Mouse (Mus musculus) megakaryocyte, adult 5-6 weeks (primary cell): ENCODE measurements around the gene Tanc1. TPM values are rescaled to one million over a fixed set of nuclear protein-coding genes. Genes with fewer than 3 reads are reported as not detected.
A peak's percentile ranks its signal among the peaks of the same experiment; 100 is the strongest.

ENCODE experiments used
- ATAC-seq: 2 replicates; pipeline ENCODE4 v1.8.0; 2016; ENCODE audit warnings: mild to moderate bottlenecking, inconsistent platforms; ENCODE audit not compliant: poor library complexity, severe bottlenecking
- total RNA-seq, 2 experiments: library from RNA; stranded (forward) in 1 of 2; stranded (reverse) in 1 of 2; fragments of 153-499, 151-499 nt in 1 of 2; fragments of 221-1000, 200-1000 nt in 1 of 2; gene quantifications; 2 replicates each; pipeline versions ENCODE4 v1.2.3 to v1.2.4; 2015 to 2017

Tanc1 gene
- total RNA-seq, 2 experiments from 2014 or later, result 1.2 to 1.7 TPM

DNA sequence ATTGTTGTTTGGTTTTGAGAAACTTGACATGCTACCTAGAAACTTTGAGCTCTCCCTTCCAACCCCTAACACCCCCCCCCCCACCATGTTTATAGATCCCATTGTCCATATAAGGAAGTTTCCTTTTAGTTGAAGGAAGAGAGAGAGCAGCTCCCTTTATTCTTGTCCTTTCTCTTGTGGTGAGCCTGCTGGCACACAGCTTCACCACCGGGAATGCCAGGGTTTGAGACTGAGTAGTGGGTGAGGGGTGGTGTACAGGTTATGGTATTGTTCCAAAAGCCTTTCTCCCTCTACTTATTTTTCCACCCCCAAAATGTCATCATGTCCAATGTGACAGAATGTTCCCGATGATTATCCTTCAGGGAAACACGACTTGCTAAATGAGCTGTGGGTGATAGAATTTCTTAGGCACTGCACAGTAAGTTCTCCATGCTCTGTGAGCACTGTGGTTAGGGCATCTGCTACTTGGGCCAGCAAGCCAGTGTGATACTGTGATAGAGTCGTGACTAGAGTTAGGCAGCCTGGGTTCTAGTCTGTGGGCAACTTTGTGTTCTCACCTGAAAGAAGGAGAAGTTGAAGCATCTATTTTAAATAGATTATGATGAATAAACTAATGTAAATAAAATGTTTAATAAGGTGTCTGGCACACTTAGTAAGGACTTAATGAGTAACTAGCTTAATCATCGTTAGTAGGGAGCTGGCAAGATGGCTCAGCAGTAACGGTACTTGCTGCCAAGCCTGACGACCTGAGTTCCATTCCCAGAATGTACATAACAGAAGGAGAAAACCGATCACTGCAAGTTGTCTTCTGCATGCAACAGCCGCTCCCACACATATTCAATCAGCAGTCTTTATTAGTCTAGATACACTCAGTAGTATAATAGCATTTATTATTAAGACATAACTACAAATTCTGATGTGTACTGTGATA lies 102.0 kb downstream of the Tanc1 start:
- ATAC-seq, result no peak

GRCm38 (mm10) chr2:59714992-59715391 lies 103.2 kb downstream of the Tanc1 start:
- no peak for ATAC-seq

DNA sequence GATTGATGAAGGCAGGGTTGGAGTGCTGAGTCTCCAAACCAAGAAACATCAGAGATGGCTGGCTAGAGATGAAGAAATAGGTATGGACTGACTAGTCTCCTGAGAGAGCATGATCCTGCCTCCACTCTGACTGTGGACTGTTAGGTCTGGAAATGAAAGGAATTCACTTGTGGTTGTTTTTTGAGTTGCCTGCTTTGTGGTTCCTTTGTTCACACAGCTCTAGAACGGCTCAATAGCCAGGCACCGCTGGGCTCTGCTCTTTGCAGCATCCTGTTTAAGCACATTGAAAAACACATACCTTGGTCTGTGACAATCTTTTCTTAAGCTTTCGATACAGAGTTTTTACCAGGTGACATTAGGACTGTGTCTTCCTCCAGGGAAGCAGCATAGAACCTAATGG lies 104.6 kb downstream of the Tanc1 start:
- no peak for ATAC-seq

- ATAC-seq, result no peak
These were observed 106.0 kb downstream of the Tanc1 start for GRCm38 (mm10) chr2:59717746-59718294.

GRCm38 (mm10) chr2:59718601-59719416 lies 107.0 kb downstream of the Tanc1 start:
- ATAC-seq, result no peak

- ATAC-seq, result no peak
These were observed 108.0 kb downstream of the Tanc1 start for GRCm38 (mm10) chr2:59719831-59720230.

DNA sequence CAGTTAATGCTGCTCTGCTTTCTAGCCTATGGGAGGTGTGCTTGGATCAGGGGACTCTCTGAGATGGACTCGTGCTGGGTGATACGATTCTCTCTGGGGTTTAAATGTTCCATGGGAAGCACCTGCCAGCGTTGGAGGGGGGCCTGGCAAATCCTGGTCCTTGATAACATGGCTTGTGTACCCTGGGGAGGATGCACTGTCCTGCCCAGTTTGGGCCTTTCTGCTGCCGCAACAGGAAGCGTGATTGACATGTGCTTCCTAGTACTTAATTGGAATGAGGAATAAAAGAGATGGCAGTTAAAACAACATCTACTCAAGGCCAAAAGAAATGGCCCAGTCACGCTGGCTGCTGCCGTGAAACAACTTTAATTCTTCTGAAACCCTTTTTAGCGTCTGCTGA lies 109.3 kb downstream of the Tanc1 start:
- ATAC-seq, result no peak

- no peak for ATAC-seq
These were observed 109.9 kb downstream of the Tanc1 start for GRCm38 (mm10) chr2:59721758-59722157.

DNA sequence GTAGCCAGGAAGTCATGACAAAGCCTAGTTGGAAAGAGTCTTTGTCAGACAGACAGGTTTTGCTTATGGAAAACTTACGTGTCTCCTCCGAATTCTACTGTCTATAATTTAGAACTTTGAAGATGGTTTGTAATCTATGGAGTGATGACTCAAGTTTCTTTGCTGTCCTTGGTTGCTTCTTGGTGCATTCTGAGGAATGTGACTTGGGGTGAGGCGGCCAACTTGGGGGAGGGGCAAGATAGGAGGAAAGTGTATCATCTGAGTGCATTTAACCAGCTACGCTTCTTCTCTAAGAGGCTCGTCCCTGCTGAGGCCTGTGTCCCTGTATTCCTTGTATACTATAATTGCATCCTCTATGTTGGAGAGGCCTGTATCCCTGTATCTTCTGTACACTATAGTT lies 111.5 kb downstream of the Tanc1 start:
- ATAC-seq, result no peak

DNA sequence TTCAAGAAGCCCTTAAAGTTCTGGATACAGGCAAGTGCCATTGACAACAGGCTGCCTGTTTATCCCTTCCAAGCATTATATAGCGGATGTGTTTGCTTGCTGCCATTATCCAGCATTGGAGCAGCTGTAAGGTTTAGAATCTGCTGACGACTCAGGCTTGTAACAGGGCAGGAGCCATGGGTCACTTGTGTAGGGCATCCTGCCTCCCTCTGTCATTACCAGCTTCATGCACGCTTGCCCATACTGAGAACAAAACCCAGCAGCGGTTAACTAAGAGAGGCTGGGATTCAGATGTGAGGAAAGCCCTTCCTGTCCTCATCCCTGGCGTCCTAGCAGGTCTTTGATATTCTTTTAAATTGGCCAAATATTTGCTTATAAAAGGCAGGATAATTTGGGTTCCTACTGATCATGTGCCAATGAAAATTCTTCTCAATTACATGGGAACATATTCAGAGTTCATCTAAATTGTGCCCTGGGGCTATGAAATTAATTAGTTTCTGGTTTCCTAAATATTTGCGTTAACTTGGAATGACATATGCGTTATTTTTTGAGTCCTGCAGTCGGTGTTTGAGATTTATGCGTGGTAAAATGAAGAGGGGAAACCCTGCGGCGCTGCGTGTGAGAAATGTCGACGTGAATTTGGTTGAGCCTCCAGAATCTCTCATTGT lies 113.8 kb downstream of the Tanc1 start:
- no peak for ATAC-seq

DNA sequence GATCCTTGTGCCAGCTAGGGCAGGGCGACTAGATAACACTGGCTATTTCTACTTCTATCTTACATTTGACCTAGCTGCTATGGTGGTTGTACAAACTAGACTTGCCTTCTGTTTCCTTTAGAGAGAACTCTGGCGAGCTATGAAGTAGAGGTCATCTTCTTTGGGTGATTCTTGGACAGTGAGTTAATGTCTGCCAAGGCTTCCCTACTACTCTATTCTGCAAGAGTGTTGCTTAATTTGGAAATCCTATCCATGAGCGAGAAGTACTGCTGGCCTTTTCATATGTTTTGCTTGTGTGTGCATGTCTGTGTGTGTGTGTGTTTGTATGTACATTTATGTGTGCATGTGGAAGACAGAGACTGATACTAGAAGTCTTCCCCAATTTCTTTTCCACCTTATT lies 120.0 kb downstream of the Tanc1 start:
- no peak for ATAC-seq

- ATAC-seq, result no peak
These were observed 121.6 kb downstream of the Tanc1 start for GRCm38 (mm10) chr2:59733410-59733809.

DNA sequence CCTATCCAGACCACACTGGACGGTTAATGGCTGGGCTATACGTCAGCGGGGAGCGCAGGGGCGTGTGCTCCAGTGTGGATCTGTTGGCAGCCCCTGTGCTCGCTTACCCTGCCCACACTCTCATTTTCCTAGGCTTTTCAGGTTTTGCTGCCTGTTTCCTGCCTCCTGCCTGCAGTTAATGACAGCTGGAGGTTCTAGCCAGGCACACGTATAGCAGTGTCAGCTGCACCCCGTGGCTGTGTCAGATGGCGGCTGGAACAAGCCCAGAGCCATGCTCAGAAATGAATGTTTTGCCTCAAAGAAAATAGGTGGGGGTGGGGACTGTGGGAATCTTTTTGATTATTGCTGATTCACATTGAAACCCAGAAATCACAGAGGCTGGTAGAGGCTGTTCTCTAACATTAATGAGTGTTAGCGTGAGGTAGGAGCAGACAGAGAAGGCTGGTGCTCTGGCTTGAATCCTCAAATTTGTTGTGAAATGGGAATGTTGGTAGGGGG lies 124.6 kb downstream of the Tanc1 start:
- no peak for ATAC-seq

DNA sequence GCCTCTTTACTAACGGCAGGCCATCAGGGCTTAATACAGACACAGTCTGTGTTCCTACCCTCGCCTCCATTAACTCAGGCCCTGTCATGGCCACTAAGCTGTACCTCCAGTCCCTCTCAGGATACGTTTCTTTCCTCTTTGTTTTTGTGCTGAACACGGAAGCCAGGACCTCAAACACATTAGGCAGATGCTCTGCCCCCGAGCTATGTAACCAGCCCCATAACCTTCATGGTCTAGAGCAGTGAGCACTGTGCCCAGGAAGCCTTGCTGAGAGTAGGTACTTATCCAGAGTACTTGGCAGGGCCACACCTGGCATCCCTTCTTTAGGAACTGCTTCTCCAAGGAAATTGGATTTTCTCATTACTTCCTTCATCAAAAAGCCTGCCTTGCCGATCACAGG lies 125.5 kb downstream of the Tanc1 start:
- ATAC-seq, result no peak

DNA sequence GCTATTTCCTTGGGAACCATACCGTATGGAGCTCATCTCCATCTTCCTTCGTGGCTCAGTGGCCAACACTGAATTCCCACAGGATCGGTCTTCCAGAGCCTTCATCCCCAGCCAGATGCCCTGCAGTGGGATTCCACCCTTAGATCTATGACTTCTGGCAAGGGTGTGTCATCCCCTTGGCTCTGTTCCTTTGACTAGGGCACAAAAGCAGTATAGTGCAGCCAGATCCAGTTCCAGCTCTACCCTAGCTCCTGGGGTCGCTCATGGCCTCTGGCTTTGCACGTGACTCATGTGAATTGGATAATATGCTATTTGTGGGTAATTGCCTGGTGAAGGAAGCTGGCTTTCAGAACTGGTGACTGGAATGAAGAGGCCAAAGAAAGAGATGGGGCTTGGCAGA lies 126.5 kb downstream of the Tanc1 start:
- ATAC-seq, result no peak

DNA sequence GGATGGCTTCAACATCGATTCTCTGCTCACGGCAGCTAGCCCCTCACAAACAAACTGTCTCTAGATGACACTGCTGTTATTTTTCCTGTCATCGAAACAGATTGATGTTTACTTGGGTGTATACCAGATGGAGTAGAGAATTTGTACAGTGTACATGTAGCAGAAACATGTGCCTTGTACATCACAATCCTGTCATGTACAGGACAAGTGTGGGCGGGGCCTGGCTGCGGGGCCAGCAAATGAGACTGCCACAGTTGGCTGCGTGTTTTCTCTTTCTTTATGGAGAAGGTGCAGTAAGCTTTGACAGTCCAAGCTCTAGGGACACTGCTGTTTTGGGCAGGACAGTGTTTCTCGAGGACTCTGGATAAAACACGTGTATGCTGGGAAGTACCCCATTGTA lies 127.2 kb downstream of the Tanc1 start:
- ATAC-seq, result no peak

- no peak for ATAC-seq
These were observed 130.8 kb downstream of the Tanc1 start for GRCm38 (mm10) chr2:59742500-59743116.

DNA sequence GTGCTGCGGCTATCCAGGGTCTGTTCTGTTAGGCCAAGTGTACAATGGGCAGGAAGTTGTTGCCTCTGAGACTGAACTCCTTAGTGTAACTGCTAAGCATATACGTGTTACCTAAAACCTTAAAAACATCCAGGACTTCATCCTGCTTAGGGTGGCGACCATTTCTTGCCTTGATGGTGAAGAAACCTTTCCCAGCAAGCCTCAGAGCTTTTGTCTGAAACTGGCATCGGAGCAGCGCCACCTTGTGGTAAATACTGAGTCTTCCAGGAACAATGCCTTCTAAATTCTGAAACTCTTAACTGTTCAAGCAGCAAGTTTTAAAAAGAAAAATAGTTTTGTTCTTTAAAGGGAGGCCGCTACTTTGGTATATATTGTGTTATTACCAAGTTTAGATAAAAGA lies 133.6 kb downstream of the Tanc1 start:
- peak; percentile 49; the same call in 1 of the 2 replicates for ATAC-seq

DNA sequence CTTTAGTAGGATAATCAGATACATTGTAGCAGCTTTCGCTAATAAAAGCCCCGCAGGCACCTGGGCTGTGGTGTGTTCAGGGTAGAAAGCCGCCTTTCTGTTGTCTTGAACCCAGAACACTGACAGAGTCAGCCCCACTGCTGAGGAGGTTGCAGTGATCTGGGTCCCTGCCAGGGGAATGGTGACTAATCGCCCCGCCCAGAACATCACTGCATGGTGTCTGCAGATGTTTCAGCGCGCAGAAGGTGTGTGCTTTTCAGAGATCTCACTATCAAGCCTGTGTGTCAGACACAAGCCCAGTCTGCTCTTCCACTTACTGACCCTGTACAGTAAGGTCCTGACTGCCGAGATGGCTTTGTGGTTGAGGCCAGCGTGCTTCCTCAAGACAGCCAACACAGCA lies 134.2 kb downstream of the Tanc1 start:
- no peak for ATAC-seq

DNA sequence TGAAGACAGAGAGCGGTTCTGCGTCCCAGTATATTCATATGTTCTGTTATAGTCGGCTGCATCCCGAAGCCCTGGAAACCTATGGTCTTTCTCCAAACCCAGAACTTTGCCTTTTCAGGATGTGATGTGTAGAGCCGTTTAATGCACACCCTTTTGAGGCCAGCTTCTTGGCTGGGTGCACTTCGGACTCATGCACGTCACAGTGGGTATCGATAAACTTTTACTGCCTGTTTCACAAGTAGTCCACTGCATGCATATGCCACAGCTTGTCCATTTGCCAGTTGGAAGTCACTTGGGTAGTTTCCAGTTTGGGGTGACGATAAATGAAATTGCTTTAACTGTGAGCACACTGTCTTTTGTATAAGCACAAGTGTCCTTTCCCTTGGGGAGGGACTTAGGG lies 135.9 kb downstream of the Tanc1 start:
- ATAC-seq, result no peak
